11 mouse cellular contexts compared by ENCODE assay signal in genomic region chr2:59043313-59044032, GRCm38 (mm10).
DNase-seq lines count a peak whose midpoint lies in the region; ATAC-seq and TF ChIP-seq lines count a peak whose summit lies in the region.
"Had no signal": no experiment of that assay in that cellular context is flagged by ENCODE, and none has a peak within 500 bp of the region (broad histone marks: within the 10 kb centered on the region; RNA-seq: fewer than 3 reads in every experiment).

No protein-coding gene starts in this region.

- no peak overlapping the region for H3K9ac ChIP-seq in heart, embryonic 12.5 days
- H3K9ac ChIP-seq in heart, adult 2 months (ENCODE audit: low read depth, low read length), result no peak overlapping the region
- no peak overlapping the region for H3K9ac ChIP-seq in kidney, postnatal 0 days (ENCODE audit: low read depth, low read length)
- H3K9ac ChIP-seq: liver, embryonic 13.5 days had no signal

- TF ChIP-seq EP300 in heart, adult 2 months (IDR thresholded peaks at IDR 0.05; ENCODE audit: insufficient read depth, low read depth, low read length), result no peak

- no peaks in the 10 kb centered on the region for H3K79me2 ChIP-seq in heart, adult 2 months (replicated peaks; ENCODE audit: control insufficient read depth, insufficient read depth, low read length)

- H3K4me1 ChIP-seq in heart, embryonic 12.5 days (replicated peaks), result peaks cover 23% of the 10 kb centered on the region
- no peaks in the 10 kb centered on the region; the same call in 1 of the 2 replicates for H3K4me1 ChIP-seq in heart, adult 2 months (ENCODE audit: control insufficient read depth, insufficient read depth, low read length)
- H3K4me1 ChIP-seq in kidney, postnatal 0 days (replicated peaks; ENCODE audit: insufficient read depth, low read length), result no peaks in the 10 kb centered on the region
- H3K4me1 ChIP-seq: liver, embryonic 13.5 days had no signal

- no peaks in the 10 kb centered on the region for H3K9me3 ChIP-seq in heart, embryonic 12.5 days (replicated peaks)
- no peaks in the 10 kb centered on the region for H3K9me3 ChIP-seq in kidney, postnatal 0 days (replicated peaks; ENCODE audit: low read length)
- H3K9me3 ChIP-seq: liver, embryonic 13.5 days had no signal

- peak overlapping the region; percentile 31 for H3K4me2 ChIP-seq in heart, embryonic 12.5 days
- H3K4me2 ChIP-seq in kidney, postnatal 0 days (ENCODE audit: low read length), result peak overlapping the region; percentile 39; the same call in 1 of the 2 replicates
- H3K4me2 ChIP-seq: liver, embryonic 13.5 days had no signal

- H3K4me3 ChIP-seq in heart, embryonic 12.5 days, result 0 out of 2 replicates have a peak overlapping the region, but pooled peaks have one; percentile 0
- H3K4me3 ChIP-seq in heart, adult 2 months, result no peak overlapping the region
- no peak overlapping the region for H3K4me3 ChIP-seq in kidney, postnatal 0 days (replicated peaks; ENCODE audit: low read depth, low read length)
- H3K4me3 ChIP-seq: liver, embryonic 13.5 days had no signal

- no peak for TF ChIP-seq CTCF in heart, adult 2 months (IDR thresholded peaks at IDR 0.05)
- no peak for TF ChIP-seq CTCF in kidney, postnatal 0 days (IDR thresholded peaks at IDR 0.05; ENCODE audit: low read depth)

- H3K36me3 ChIP-seq in heart, embryonic 12.5 days, result no peaks in the 10 kb centered on the region
- no peaks in the 10 kb centered on the region for H3K36me3 ChIP-seq in heart, adult 2 months (ENCODE audit: control insufficient read depth, insufficient read depth, low read length)
- no peaks in the 10 kb centered on the region for H3K36me3 ChIP-seq in kidney, postnatal 0 days (ENCODE audit: insufficient read depth, low read length)
- H3K36me3 ChIP-seq: liver, embryonic 13.5 days had no signal

- no peak for DNase-seq in heart, adult 2 months
- peak; percentile 15 for DNase-seq in kidney, postnatal 0 days (ENCODE audit: low spot score)
- DNase-seq in kidney, adult 11 months, result no peak
- peak; percentile 1 to 4 for DNase-seq in heart, postnatal 10 days
- DNase-seq in spleen, adult 12 weeks (ENCODE audit: low spot score), result no peak
- no peak for DNase-seq in cerebellum, adult 11 months
- DNase-seq: liver, embryonic 13.5 days; thymus, postnatal 25 days had no signal

- 39% methylated on average over 22 of the region's 22 CpGs for WGBS in heart, embryonic 12.5 days
- 38% methylated on average over 22 of the region's 22 CpGs for WGBS in heart, adult 2 months
- WGBS in kidney, postnatal 0 days, result 48% methylated on average over 22 of the region's 22 CpGs

- H3K27ac ChIP-seq in heart, embryonic 12.5 days (ENCODE audit: poor library complexity, severe bottlenecking), result no peak overlapping the region
- H3K27ac ChIP-seq in heart, adult 2 months, result no peak overlapping the region
- no peak overlapping the region for H3K27ac ChIP-seq in kidney, postnatal 0 days
- H3K27ac ChIP-seq: liver, embryonic 13.5 days had no signal

- intact Hi-C loops in heart, adult 2 months (cut with DNase I), result no loop called here
- intact Hi-C loops in heart, postnatal 10 days (cut with DNase I), result no loop called here

- no peak for TF ChIP-seq POLR2A in heart, adult 2 months (IDR thresholded peaks at IDR 0.05; ENCODE audit: insufficient read depth, low read depth, low read length)

- H3K27me3 ChIP-seq in heart, embryonic 12.5 days (replicated peaks), result no peaks in the 10 kb centered on the region
- H3K27me3 ChIP-seq in heart, adult 2 months (ENCODE audit: control insufficient read depth, insufficient read depth, low read length), result no peaks in the 10 kb centered on the region
- no peaks in the 10 kb centered on the region for H3K27me3 ChIP-seq in kidney, postnatal 0 days (ENCODE audit: insufficient read depth, low read length)
- H3K27me3 ChIP-seq: CH12.LX; liver, embryonic 13.5 days had no signal

- 0 out of 2 replicates have a peak, but pooled peaks have one; percentile 61 for ATAC-seq in heart, embryonic 12.5 days (ENCODE audit: insufficient number of reproducible peaks, low FRiP score)
- no peak for ATAC-seq in kidney, postnatal 0 days (replicated peaks; ENCODE audit: low FRiP score, low read depth)
- 0 out of 2 replicates have a peak, but pooled peaks have one; percentile 18 for ATAC-seq in common myeloid progenitor, adult 5-6 weeks (replicated peaks; ENCODE audit: low read depth, poor library complexity, severe bottlenecking)

Comparison
In these comparisons a context has a peak if more than half of its experiments do, and no peak if none do; other contexts are left out.
1. DNase-seq: peak in kidney, postnatal 0 days (single experiment) and heart, postnatal 10 days (2 of 2); none in heart, adult 2 months (0 of 2), kidney, adult 11 months (single experiment), spleen, adult 12 weeks (single experiment) and cerebellum, adult 11 months (single experiment).